8 mouse cellular contexts compared by ENCODE assay signal in the genomic region with DNA sequence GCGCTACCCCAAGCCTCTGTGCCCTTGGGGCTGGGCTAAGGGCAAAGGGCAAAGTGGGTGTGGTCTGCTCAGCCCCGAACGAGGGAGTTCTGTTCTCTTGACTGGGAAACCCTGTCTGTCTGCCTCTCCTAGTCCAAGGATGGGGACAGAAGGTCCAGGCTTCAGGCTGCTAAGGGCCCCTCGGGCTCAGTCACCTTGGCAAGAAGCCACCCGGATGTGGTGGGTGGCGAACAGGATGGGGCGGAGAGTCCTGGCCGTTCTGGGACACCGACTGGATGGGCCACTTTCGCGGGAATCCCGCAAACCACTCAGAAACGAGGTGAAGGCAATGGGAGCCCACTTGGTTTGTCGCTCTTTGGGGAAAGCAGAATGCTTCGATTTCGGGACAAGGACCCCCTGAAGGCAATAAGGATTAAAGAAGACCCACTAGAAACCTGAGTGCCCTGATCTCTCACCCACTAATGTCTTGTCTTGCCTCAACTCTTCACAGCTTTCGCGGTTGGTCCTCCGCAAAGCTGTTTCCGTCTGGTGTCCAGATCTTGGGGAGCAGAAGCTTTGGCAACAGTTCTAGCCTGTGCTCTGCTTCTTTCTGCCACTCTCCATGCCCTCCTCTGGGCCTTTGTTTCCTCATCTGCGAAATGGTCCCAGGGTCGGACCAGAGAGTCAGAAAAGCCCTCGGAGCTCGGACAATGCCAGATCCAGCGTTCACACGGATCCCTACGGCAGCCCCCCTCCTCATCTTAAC. TPM values are rescaled to one million over a fixed set of nuclear protein-coding genes. Genes with fewer than 3 reads are reported as not detected.
DNase-seq lines count a peak whose midpoint lies in the region; ATAC-seq and TF ChIP-seq lines count a peak whose summit lies in the region.

No protein-coding gene starts in this region.

- peak overlapping the region; percentile 88 for H3K4me2 ChIP-seq in forebrain, embryonic 12.5 days
- H3K4me2 ChIP-seq in stomach, postnatal 0 days (replicated peaks; ENCODE audit: low read depth), result peak overlapping the region; percentile 99

- peak overlapping the region; percentile 90 for H3K4me3 ChIP-seq in forebrain, embryonic 12.5 days (replicated peaks)
- peak overlapping the region; percentile 86 for H3K4me3 ChIP-seq in stomach, postnatal 0 days (ENCODE audit: low read depth, low read length)

- no peaks in the 10 kb centered on the region for H3K9me3 ChIP-seq in forebrain, embryonic 12.5 days
- H3K9me3 ChIP-seq in stomach, postnatal 0 days (ENCODE audit: control insufficient read depth, low read length), result no peaks in the 10 kb centered on the region

- no peak for ATAC-seq in forebrain, embryonic 12.5 days (ENCODE audit: low FRiP score)
- ATAC-seq in megakaryocyte progenitor cell, adult 5-6 weeks (replicated peaks; ENCODE audit: poor library complexity), result peak; percentile 47
- peak; percentile 63 for ATAC-seq in stomach, postnatal 0 days (ENCODE audit: low FRiP score, low TSS enrichment)

- DNase-seq in layer of hippocampus, adult 11-12 months (ENCODE audit: low spot score), result peak; percentile 45
- DNase-seq in layer of hippocampus, adult 9-11 months, result no peak
- peak; percentile 50 to 78 for DNase-seq in adrenal gland, postnatal 4 days (ENCODE audit: low spot score in 2 of 2)
- DNase-seq in heart, postnatal 14 days, result peak; percentile 81 to 89
- peak; percentile 86 to 90 for DNase-seq in kidney, postnatal 36 days
- peak; percentile 79 for DNase-seq in stomach, postnatal 0 days (ENCODE audit: low spot score)

- H3K4me1 ChIP-seq in forebrain, embryonic 12.5 days, result peaks cover 54% of the 10 kb centered on the region
- no peaks in the 10 kb centered on the region for H3K4me1 ChIP-seq in stomach, postnatal 0 days (replicated peaks; ENCODE audit: control insufficient read depth, insufficient read depth)

- intact Hi-C loops in heart, postnatal 14 days (cut with DNase I), result loop anchor here (5.0 kb wide), 2 partner anchors 104 to 229 kb away; no protein-coding TSS in a partner anchor

- TF ChIP-seq CTCF in stomach, postnatal 0 days (IDR thresholded peaks at IDR 0.05; ENCODE audit: low read depth), result no peak

- under 1% methylated on average over 27 of the region's 27 CpGs for WGBS in forebrain, embryonic 12.5 days
- 2% methylated on average over 27 of the region's 27 CpGs for WGBS in stomach, postnatal 0 days

- H3K27ac ChIP-seq in forebrain, embryonic 12.5 days, result peak overlapping the region; percentile 98
- H3K27ac ChIP-seq in stomach, postnatal 0 days (replicated peaks), result peak overlapping the region; percentile 94

- no peaks in the 10 kb centered on the region for H3K36me3 ChIP-seq in forebrain, embryonic 12.5 days (replicated peaks)
- no peaks in the 10 kb centered on the region for H3K36me3 ChIP-seq in stomach, postnatal 0 days (ENCODE audit: control insufficient read depth, insufficient read depth, low read length)

- no peak for TF ChIP-seq EP300 in stomach, postnatal 0 days (optimal IDR thresholded peaks at IDR 0.05)

- H3K27me3 ChIP-seq in forebrain, embryonic 12.5 days, result peaks cover 10% of the 10 kb centered on the region
- no peaks in the 10 kb centered on the region for H3K27me3 ChIP-seq in stomach, postnatal 0 days (ENCODE audit: control insufficient read depth, insufficient read depth, low read length)

- H3K9ac ChIP-seq in forebrain, embryonic 12.5 days, result peak overlapping the region; percentile 98
- peak overlapping the region; percentile 79 for H3K9ac ChIP-seq in stomach, postnatal 0 days (ENCODE audit: low read length)

RNA-seq across cellular contexts. Expression of gene Nectin1, which starts 0.7 kb away (rescaled TPM):
- total RNA-seq in adrenal gland, postnatal 4 days (2021), result 10 to 100 TPM; 22.0 to 22.5 TPM
- polyA plus RNA-seq in forebrain, embryonic 12.5 days (2016; fragmentation: Nextera tagmentation; extraction: Ambion mirVana), result 11.4 and 12.1 TPM in 2 replicates
- total RNA-seq in heart, postnatal 14 days (2021), result 1 to 10 TPM; 5.4 to 6.0 TPM
- 1.7 and 2.0 TPM in 2 replicates for total RNA-seq in megakaryocyte progenitor cell, adult 5-6 weeks (2015)
- 0.08 and 0.54 TPM in 2 replicates for total RNA-seq in megakaryocyte progenitor cell, adult 5-6 weeks (2017)
- polyA plus RNA-seq in stomach, postnatal 0 days (2015; fragmentation: Nextera tagmentation; extraction: Ambion mirVana), result 5.9 and 6.7 TPM in 2 replicates
